Mouse (Mus musculus): ENCODE measurements around the gene Mast1. TPM values are rescaled to one million over a fixed set of nuclear protein-coding genes. Genes with fewer than 3 reads are reported as not detected.
A peak's percentile ranks its signal among the peaks of the same experiment; 100 is the strongest.

The Mast1 gene
- polyA plus RNA-seq (2012; ENCODE audit: insufficient read depth, insufficient read length, missing spikeins), result 0.28 and 0.42 TPM in 2 replicates

- H3K4me3 ChIP-seq (ENCODE audit: insufficient read depth, low read length), result peak within 1 kb of the TSS; percentile 49
- TF ChIP-seq CTCF (IDR thresholded peaks at IDR 0.05; ENCODE audit: low read depth, low read length), result peak; percentile 56
- TF ChIP-seq POLR2A (IDR thresholded peaks at IDR 0.05; ENCODE audit: borderline replicate concordance, low read depth, low read length), result no peak
These were observed at the start of gene Mast1 for GRCm38 (mm10) chr8:84936962-84937546. Gene Mast1 (minus strand): TSS chr8:84937359.

DNA sequence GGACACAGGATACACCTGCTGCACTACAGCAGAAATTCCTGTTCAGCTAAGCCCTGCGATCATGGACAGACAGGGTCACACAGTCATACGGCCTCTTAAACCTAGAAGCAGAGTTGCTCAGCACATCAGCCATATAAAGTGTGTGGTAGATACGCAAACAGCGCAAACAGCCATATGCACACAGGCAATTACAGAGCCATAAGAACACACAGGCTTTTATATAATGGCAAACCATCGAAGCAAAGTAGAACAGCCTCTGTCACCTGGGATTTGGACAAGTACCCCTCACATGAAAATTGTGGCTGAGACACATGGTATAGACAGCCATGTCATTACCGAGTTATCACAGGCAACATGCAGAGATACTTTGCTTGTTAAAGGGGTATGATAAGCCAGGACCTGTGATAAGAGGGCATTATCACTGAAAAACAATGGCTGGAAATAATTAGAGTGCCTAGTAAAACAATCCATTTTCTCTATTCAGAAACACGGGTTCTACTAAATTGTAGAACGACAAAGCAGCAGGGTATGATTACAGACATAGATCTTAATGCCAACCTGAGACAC is 49.3 kb upstream of the Mast1 start:
- H3K4me1 ChIP-seq (ENCODE audit: control insufficient read depth, insufficient read depth, low read length), result peaks cover 49% of the 10 kb centered on the region
- TF ChIP-seq POLR2A (IDR thresholded peaks at IDR 0.05; ENCODE audit: borderline replicate concordance, low read depth, low read length), result no peak
- no peak for TF ChIP-seq CTCF (IDR thresholded peaks at IDR 0.05; ENCODE audit: low read depth, low read length)
- peak overlapping the region; percentile 99 for H3K27ac ChIP-seq (ENCODE audit: insufficient read depth, low read depth, low read length)

More at GRCm38 (mm10) chr8:84936962-84937546, at the start of gene Mast1:
- Histone ChIP-seq H3K27ac (ENCODE audit: insufficient read depth, low read depth, low read length) (no peak within 1 kb of the TSS), H3K4me1 (ENCODE audit: control insufficient read depth, insufficient read depth, low read length) (no peaks in the 10 kb centered on the region)

GRCm38 (mm10) chr8:84985684-84986378 is 48.7 kb upstream of the Mast1 start:
- H3K4me3 ChIP-seq (ENCODE audit: insufficient read depth, low read length), result peak overlapping the region; percentile 71
- peaks cover 52% of the 10 kb centered on the region for H3K4me1 ChIP-seq (ENCODE audit: control insufficient read depth, insufficient read depth, low read length)
- TF ChIP-seq POLR2A (IDR thresholded peaks at IDR 0.05; ENCODE audit: borderline replicate concordance, low read depth, low read length) (no peak), CTCF (IDR thresholded peaks at IDR 0.05; ENCODE audit: low read depth, low read length) (no peak)
- H3K27ac ChIP-seq (ENCODE audit: insufficient read depth, low read depth, low read length), result peak overlapping the region; percentile 99

More for the DNA sequence above, 49.3 kb upstream of the Mast1 start:
- peak overlapping the region; percentile 71 for H3K4me3 ChIP-seq (ENCODE audit: insufficient read depth, low read length)

GRCm38 (mm10) chr8:84985049-84985683 is 48.0 kb upstream of the Mast1 start:
- peak overlapping the region; percentile 99 for H3K27ac ChIP-seq (ENCODE audit: insufficient read depth, low read depth, low read length)
- H3K4me1 ChIP-seq (ENCODE audit: control insufficient read depth, insufficient read depth, low read length), result peaks cover 53% of the 10 kb centered on the region
- peak overlapping the region; percentile 71 for H3K4me3 ChIP-seq (ENCODE audit: insufficient read depth, low read length)
- no peak for TF ChIP-seq POLR2A (IDR thresholded peaks at IDR 0.05; ENCODE audit: borderline replicate concordance, low read depth, low read length)
- TF ChIP-seq CTCF (IDR thresholded peaks at IDR 0.05; ENCODE audit: low read depth, low read length), result no peak; the same call in 1 of the 2 replicates

GRCm38 (mm10) chr8:84984294-84985048 is 47.3 kb upstream of the Mast1 start:
- peaks cover 53% of the 10 kb centered on the region for H3K4me1 ChIP-seq (ENCODE audit: control insufficient read depth, insufficient read depth, low read length)

GRCm38 (mm10) chr8:84982499-84983011 is 45.4 kb upstream of the Mast1 start:
- Histone ChIP-seq H3K4me1 (ENCODE audit: control insufficient read depth, insufficient read depth, low read length) (peaks cover 52% of the 10 kb centered on the region), H3K4me3 (ENCODE audit: insufficient read depth, low read length) (peak overlapping the region; percentile 18), H3K27ac (ENCODE audit: insufficient read depth, low read depth, low read length) (peak overlapping the region; percentile 94)
- TF ChIP-seq POLR2A (IDR thresholded peaks at IDR 0.05; ENCODE audit: borderline replicate concordance, low read depth, low read length) (no peak), CTCF (IDR thresholded peaks at IDR 0.05; ENCODE audit: low read depth, low read length) (no peak)

More at GRCm38 (mm10) chr8:84984294-84985048, 47.3 kb upstream of the Mast1 start:
- H3K27ac ChIP-seq (ENCODE audit: insufficient read depth, low read depth, low read length), result peak overlapping the region; percentile 99
- no peak for TF ChIP-seq CTCF (IDR thresholded peaks at IDR 0.05; ENCODE audit: low read depth, low read length)
- no peak for TF ChIP-seq POLR2A (IDR thresholded peaks at IDR 0.05; ENCODE audit: borderline replicate concordance, low read depth, low read length)
- H3K4me3 ChIP-seq (ENCODE audit: insufficient read depth, low read length), result peak overlapping the region; percentile 71

GRCm38 (mm10) chr8:84981644-84982498 is 44.7 kb upstream of the Mast1 start:
- no peak for TF ChIP-seq CTCF (IDR thresholded peaks at IDR 0.05; ENCODE audit: low read depth, low read length)
- no peak for TF ChIP-seq POLR2A (IDR thresholded peaks at IDR 0.05; ENCODE audit: borderline replicate concordance, low read depth, low read length)
- peak overlapping the region; percentile 18 for H3K4me3 ChIP-seq (ENCODE audit: insufficient read depth, low read length)
- peak overlapping the region; percentile 94 for H3K27ac ChIP-seq (ENCODE audit: insufficient read depth, low read depth, low read length)
- peaks cover 49% of the 10 kb centered on the region for H3K4me1 ChIP-seq (ENCODE audit: control insufficient read depth, insufficient read depth, low read length)

GRCm38 (mm10) chr8:84980622-84981358 is 43.6 kb upstream of the Mast1 start:
- Histone ChIP-seq H3K27ac (ENCODE audit: insufficient read depth, low read depth, low read length) (peak overlapping the region; percentile 94), H3K4me1 (ENCODE audit: control insufficient read depth, insufficient read depth, low read length) (peaks cover 44% of the 10 kb centered on the region), H3K4me3 (ENCODE audit: insufficient read depth, low read length) (peak overlapping the region; percentile 56)
- TF ChIP-seq CTCF (IDR thresholded peaks at IDR 0.05; ENCODE audit: low read depth, low read length), result no peak
- TF ChIP-seq POLR2A (IDR thresholded peaks at IDR 0.05; ENCODE audit: borderline replicate concordance, low read depth, low read length), result 0 out of 2 replicates have a peak, but pooled peaks have one; percentile 34
